Mouse (Mus musculus): ENCODE measurements around the gene Tes3-ps. TPM values are rescaled to one million over a fixed set of nuclear protein-coding genes. Genes with fewer than 3 reads are reported as not detected.

Tes3-ps gene
- polyA plus RNA-seq, 1 experiment: 0.39 TPM

DNA sequence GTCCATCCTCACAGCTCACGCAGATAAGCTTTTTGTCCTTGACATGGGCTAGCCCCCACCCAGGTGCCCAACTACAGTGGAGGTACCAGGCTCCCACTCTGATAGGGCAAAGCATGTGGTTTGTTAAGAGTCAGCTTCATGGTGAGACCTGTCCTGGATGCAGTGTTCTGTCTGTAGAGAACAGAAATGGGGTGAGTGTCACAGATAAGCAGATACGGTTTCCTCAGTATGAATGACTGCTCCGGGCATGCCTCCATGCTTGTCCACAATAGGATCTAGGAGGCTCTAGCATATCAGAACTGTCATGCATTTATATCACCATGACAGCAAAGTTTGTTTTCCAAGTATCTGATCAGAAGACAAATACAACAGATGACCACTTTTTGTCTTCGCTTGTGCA, 27.2 kb upstream of the Tes3-ps start:
- TF ChIP-seq POLR2A (IDR thresholded peaks at IDR 0.05; ENCODE audit: borderline replicate concordance, insufficient read depth, low read length) (no peak), CTCF (IDR thresholded peaks at IDR 0.05; ENCODE audit: borderline replicate concordance, insufficient read depth, low read depth, low read length) (no peak)

GRCm38 (mm10) chr13:49466393-49467075, 26.6 kb upstream of the Tes3-ps start:
- H3K27me3 ChIP-seq (ENCODE audit: control insufficient read depth, insufficient read depth, low read length): no peaks in the 10 kb centered on the region
- H3K27ac ChIP-seq (ENCODE audit: insufficient read depth, low read length): no peak overlapping the region
- DNase-seq: no peak
- 30% methylated on average over 11 of the region's 11 CpGs for WGBS
- no peaks in the 10 kb centered on the region for H3K4me1 ChIP-seq (ENCODE audit: control insufficient read depth, insufficient read depth, low read length)
- H3K4me3 ChIP-seq (replicated peaks; ENCODE audit: insufficient read depth, low read depth, low read length): no peak overlapping the region
- TF ChIP-seq CTCF (IDR thresholded peaks at IDR 0.05; ENCODE audit: borderline replicate concordance, insufficient read depth, low read depth, low read length): no peak
- TF ChIP-seq POLR2A (IDR thresholded peaks at IDR 0.05; ENCODE audit: borderline replicate concordance, insufficient read depth, low read length): no peak

More for the DNA sequence above, 27.2 kb upstream of the Tes3-ps start:
- no peak overlapping the region for H3K27ac ChIP-seq (ENCODE audit: insufficient read depth, low read length)
- H3K4me3 ChIP-seq (replicated peaks; ENCODE audit: insufficient read depth, low read depth, low read length): no peak overlapping the region
- DNase-seq: no peak
- no peaks in the 10 kb centered on the region for H3K4me1 ChIP-seq (ENCODE audit: control insufficient read depth, insufficient read depth, low read length)
- WGBS: 91% methylated on average over 4 of the region's 4 CpGs
- no peaks in the 10 kb centered on the region for H3K27me3 ChIP-seq (ENCODE audit: control insufficient read depth, insufficient read depth, low read length)

DNA sequence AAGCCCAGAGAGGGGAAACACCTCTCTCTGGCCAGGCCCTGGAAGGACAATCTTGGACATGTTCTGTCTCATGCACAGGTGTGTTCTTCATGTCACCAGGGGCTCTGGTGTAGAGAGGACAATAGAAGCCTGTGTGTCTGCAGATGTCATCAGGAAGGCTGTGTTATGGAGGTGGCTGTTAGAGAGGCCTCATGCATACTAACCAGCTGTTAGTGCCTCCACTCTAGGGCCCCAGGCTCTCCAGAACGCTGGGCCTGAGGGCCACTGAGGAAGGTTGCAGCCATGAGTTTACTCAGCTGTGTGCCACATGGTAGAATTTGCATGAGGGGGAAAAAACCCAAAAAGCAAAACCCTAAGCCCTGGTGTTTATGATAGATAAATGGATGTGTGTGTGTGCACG, 25.5 kb upstream of the Tes3-ps start:
- no peak for DNase-seq
- no peak overlapping the region for H3K27ac ChIP-seq (ENCODE audit: insufficient read depth, low read length)
- WGBS: 79% methylated on average over 2 of the region's 2 CpGs
- no peak for TF ChIP-seq CTCF (IDR thresholded peaks at IDR 0.05; ENCODE audit: borderline replicate concordance, insufficient read depth, low read depth, low read length)
- H3K4me1 ChIP-seq (ENCODE audit: control insufficient read depth, insufficient read depth, low read length): no peaks in the 10 kb centered on the region
- no peak overlapping the region for H3K4me3 ChIP-seq (replicated peaks; ENCODE audit: insufficient read depth, low read depth, low read length)
- H3K27me3 ChIP-seq (ENCODE audit: control insufficient read depth, insufficient read depth, low read length): no peaks in the 10 kb centered on the region

- Histone ChIP-seq H3K27ac (ENCODE audit: insufficient read depth, low read length) (no peak overlapping the region), H3K27me3 (ENCODE audit: control insufficient read depth, insufficient read depth, low read length) (no peaks in the 10 kb centered on the region), H3K4me3 (replicated peaks; ENCODE audit: insufficient read depth, low read depth, low read length) (no peak overlapping the region), H3K4me1 (ENCODE audit: control insufficient read depth, insufficient read depth, low read length) (no peaks in the 10 kb centered on the region)
- peak in 1 of 2 experiments; percentile 23 for DNase-seq
- no peak for TF ChIP-seq POLR2A (IDR thresholded peaks at IDR 0.05; ENCODE audit: borderline replicate concordance, insufficient read depth, low read length)
- peak; percentile 13; the same call in 1 of the 2 replicates for TF ChIP-seq CTCF (IDR thresholded peaks at IDR 0.05; ENCODE audit: borderline replicate concordance, insufficient read depth, low read depth, low read length)
- WGBS: 61% methylated on average over 5 of the region's 5 CpGs
Measured at GRCm38 (mm10) chr13:49469002-49469401, 24.1 kb upstream of the Tes3-ps start.

DNA sequence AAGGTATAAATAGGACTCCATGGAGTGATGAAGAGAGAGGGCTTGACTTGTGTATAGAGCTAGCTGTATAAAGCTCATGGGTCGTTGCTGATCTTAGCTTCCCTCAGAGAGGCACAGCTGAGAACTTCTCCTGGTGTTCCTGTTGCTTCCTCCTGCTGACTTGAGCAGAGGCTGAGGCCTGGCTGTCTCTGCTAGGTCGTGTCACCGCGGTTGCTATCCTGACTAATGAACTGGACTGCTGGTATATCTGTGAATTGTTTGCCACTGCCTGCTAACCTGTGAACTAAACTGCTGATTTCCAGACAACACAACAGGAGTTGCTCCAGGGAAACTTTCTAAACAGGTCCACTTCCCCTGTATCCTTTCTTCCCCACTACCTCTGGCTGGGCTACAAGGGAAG, 22.8 kb upstream of the Tes3-ps start:
- no peaks in the 10 kb centered on the region for H3K27me3 ChIP-seq (ENCODE audit: control insufficient read depth, insufficient read depth, low read length)
- no peak for TF ChIP-seq POLR2A (IDR thresholded peaks at IDR 0.05; ENCODE audit: borderline replicate concordance, insufficient read depth, low read length)
- TF ChIP-seq CTCF (IDR thresholded peaks at IDR 0.05; ENCODE audit: borderline replicate concordance, insufficient read depth, low read depth, low read length): no peak
- no peak overlapping the region for H3K27ac ChIP-seq (ENCODE audit: insufficient read depth, low read length)
- H3K4me3 ChIP-seq (replicated peaks; ENCODE audit: insufficient read depth, low read depth, low read length): no peak overlapping the region
- DNase-seq: no peak
- WGBS: 67% methylated on average over 4 of the region's 4 CpGs
- no peaks in the 10 kb centered on the region for H3K4me1 ChIP-seq (ENCODE audit: control insufficient read depth, insufficient read depth, low read length)

GRCm38 (mm10) chr13:49470806-49471205, 22.3 kb upstream of the Tes3-ps start:
- TF ChIP-seq POLR2A (IDR thresholded peaks at IDR 0.05; ENCODE audit: borderline replicate concordance, insufficient read depth, low read length): no peak
- no peak for TF ChIP-seq CTCF (IDR thresholded peaks at IDR 0.05; ENCODE audit: borderline replicate concordance, insufficient read depth, low read depth, low read length)
- Histone ChIP-seq H3K27me3 (ENCODE audit: control insufficient read depth, insufficient read depth, low read length) (no peaks in the 10 kb centered on the region), H3K4me3 (replicated peaks; ENCODE audit: insufficient read depth, low read depth, low read length) (no peak overlapping the region), H3K27ac (ENCODE audit: insufficient read depth, low read length) (no peak overlapping the region), H3K4me1 (ENCODE audit: control insufficient read depth, insufficient read depth, low read length) (no peaks in the 10 kb centered on the region)
- 10% methylated on average over 4 of the region's 4 CpGs for WGBS
- no peak for DNase-seq

DNA sequence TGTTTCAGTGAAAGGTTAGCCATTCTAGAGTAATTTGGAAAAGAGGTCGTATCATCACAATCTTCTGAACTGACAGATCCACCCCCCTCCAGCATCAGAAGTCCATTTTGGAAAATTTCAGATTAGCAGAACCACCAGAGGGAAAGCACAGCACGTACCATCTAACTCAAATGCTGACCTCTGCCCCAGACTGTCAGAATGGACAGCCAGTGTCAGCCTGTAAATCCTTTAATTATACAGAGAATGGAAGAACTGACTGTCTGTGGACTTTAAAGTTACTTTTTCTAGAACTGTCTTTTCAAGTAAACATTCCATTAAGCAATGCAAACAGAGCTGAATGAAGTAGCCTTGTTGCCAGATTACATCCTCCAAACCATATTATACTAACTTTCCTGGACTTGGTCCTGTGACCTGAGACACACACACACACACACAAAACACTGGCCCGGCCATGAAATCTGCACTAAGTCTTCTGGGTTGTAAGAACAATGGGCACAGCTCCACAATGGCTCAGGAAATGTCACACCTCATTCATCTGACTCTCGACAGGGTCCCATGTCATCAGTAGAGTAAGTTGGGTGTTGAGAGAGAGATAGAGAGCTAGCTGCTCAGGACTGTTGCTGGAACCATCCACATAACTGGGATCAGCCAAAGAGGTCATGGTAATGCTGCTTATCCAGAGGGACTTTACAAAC, 21.0 kb upstream of the Tes3-ps start:
- Histone ChIP-seq H3K27ac (ENCODE audit: insufficient read depth, low read length) (no peak overlapping the region), H3K4me3 (replicated peaks; ENCODE audit: insufficient read depth, low read depth, low read length) (no peak overlapping the region), H3K4me1 (ENCODE audit: control insufficient read depth, insufficient read depth, low read length) (no peaks in the 10 kb centered on the region), H3K27me3 (ENCODE audit: control insufficient read depth, insufficient read depth, low read length) (no peaks in the 10 kb centered on the region)
- DNase-seq: no peak
- TF ChIP-seq CTCF (IDR thresholded peaks at IDR 0.05; ENCODE audit: borderline replicate concordance, insufficient read depth, low read depth, low read length): no peak
- TF ChIP-seq POLR2A (IDR thresholded peaks at IDR 0.05; ENCODE audit: borderline replicate concordance, insufficient read depth, low read length): no peak
- 71% methylated on average over 4 of the region's 4 CpGs for WGBS

DNA sequence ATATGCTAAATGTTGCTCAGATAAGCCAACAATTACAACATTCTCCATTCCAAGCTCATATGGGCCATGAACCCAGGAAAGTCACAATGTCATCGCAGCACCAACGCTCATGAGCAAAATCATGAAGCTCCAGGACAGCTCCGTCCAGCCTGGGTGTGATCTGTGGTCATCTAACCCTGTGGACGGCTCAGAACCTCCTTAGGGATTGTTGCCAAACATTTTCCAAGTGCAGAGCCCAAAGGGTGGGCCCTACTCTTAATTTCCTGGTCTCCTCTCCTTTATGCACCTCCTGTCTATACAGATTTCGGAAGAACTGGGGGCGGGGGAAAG, 20.5 kb upstream of the Tes3-ps start:
- Histone ChIP-seq H3K27ac (ENCODE audit: insufficient read depth, low read length) (no peak overlapping the region), H3K4me3 (replicated peaks; ENCODE audit: insufficient read depth, low read depth, low read length) (no peak overlapping the region), H3K4me1 (ENCODE audit: control insufficient read depth, insufficient read depth, low read length) (no peaks in the 10 kb centered on the region), H3K27me3 (ENCODE audit: control insufficient read depth, insufficient read depth, low read length) (no peaks in the 10 kb centered on the region)
- WGBS: 94% methylated on average over 6 of the region's 6 CpGs
- DNase-seq: no peak
- no peak for TF ChIP-seq POLR2A (IDR thresholded peaks at IDR 0.05; ENCODE audit: borderline replicate concordance, insufficient read depth, low read length)
- TF ChIP-seq CTCF (IDR thresholded peaks at IDR 0.05; ENCODE audit: borderline replicate concordance, insufficient read depth, low read depth, low read length): no peak

Data from cerebellum, adult 2 months (tissue).